Mouse (Mus musculus): ENCODE results near the gene Pax2.

DNA sequence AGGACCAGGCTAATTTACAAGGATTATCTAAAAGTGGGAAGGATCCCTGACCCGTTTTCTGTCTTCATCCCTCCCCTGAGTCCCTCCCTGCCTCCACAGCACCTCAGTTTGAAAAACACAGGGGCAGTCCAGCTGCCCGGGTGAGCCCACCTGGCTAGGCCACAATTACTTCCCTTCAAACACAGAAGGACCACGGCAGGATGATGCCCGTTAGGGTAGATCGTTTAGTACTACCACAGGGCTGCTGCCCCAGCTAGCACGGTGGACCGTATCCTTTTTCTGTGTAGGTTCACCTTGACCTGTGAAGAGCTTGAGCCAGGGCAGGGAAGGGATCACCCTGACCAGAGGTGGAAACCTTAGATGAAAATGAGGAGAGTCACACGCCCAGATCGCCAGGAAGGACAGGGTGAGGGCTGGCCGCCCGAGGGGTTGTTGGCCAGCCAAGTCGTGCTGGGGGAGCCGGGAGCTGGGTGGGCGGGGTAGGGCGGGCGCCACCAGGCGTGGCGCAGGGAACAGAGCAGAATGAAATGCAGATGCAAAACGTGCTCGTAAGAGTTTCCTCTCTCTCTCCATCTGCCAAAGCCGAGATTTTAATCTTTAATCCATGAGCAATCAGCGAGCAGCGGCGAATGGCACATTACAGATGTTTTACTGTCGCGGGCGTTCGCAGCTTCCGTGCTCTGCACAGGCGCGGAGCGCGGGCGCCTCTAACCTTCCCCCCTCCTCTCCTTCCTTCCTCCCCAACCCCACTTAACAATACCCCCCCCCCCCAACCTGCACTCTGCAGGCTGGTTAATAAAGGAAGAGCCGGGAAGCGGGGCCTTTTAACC, 32.0 kb upstream of the Pax2 start:
- no peak for TF ChIP-seq POLR2A (IDR thresholded peaks at IDR 0.05; ENCODE audit: control insufficient read depth in 1 of 2, insufficient read depth in 1 of 2, low read depth in 1 of 2, low read length in 2 of 2, poor library complexity in 1 of 2)
- TF ChIP-seq GATA1 (IDR thresholded peaks at IDR 0.05; ENCODE audit: low read depth, low read length), result no peak
- no peak for TF ChIP-seq ZMIZ1 (IDR thresholded peaks at IDR 0.05; ENCODE audit: low read depth, low read length)
